Mouse (Mus musculus) c-Kit-positive CD71-positive TER-119-negative erythroid progenitor cells, embryonic 14.5 days (primary cell): Measurements from ENCODE around the gene Metap1.

Source experiments
- DNase-seq: peaks from one replicate; pipeline ENCODE4 v3.0.0-alpha.2; 2013; ENCODE audit warnings: low read depth

Metap1 gene

DNA sequence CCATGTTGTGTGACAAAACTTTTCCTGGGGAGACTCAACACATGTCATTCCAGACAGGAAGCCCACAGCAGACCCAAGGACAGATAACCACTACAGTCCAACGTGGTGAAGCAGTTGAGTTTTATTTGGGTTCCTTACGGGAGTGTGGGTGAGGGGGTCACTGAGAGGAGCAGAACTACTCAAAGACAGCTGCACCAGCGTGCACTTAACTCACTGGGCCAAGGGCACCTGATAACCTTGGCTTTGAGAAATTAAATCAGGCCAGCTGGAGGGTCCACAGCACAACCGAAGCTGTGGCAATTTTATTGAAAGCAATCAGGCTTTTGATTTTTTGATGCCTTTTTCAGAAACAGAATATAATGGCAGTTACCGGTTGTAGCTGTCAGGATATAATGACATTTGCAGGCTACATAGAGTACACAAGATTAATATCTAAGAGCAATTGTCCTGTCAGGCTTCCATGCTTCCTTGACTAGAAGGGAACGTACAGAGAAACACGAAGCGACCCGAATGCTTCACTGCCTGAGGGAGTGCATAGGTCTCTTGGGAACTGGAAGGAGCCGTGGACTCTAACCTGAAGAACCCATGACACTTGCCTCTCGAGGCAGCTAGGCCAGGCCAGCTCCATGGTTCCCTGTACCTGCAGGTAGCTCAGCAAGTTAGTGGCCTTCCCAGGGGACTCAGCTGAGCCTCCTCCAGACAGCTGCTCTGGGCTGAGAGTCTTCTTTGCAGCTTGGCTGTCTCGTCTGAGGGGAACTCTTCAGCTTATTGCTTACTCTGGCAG is 41.0 kb downstream of the Metap1 start:
- DNase-seq = no peak

DNA sequence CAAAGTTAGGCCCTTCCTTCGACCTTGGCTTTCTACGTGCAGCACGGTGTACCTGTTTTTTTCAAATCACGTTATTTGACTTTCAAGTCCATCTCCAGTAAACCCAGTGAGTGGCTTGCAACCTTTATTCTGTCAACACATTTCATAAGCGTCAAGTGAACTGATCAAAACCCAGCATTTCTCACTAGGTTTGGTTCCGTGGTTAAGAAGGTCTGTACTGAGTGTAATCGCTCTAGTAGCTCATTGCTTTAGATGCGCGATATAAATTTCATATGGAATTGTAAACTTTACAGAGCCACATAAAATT is 45.9 kb downstream of the Metap1 start:
- no peak for DNase-seq

DNA sequence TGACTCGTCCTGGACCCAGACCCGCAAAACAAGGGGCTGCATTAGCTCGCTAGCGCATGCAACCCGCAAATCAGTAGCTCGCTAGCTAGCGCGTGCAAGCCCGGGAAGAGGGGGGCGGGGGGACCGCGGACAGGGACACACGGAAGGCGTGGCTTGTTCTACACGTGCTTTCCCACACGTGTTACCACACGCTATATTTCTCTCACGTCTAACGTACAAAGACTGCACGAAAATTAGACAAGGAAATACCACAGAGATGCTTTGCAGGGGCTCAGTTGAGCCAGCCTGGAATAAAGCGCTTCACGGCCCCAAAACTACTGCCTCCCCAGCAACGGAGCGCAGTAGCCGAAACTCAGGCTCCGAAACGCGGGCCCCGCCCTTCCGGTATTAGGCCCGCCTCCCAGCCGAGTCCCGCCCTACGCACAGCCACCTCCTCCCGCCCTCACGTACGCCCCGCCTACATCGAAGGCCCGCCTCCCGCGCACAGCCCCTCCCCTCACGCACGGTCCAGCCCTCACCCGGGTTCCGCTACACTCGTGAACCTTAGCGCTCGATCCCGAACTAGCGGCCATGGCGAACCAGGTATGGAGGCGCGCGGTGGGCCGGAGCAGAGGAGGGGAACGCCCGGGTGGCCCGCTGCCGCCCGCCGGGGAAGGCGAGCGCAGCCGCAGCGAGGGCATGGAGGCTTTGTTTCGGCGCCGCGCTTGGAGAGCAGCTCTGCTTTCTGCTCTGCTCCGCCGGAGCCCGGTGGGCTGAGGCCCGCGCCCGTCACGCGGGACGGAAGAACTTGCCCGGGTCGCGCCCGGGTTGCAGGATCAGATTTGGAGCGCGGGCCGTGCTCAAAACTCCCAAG is 46.5 kb downstream of the Metap1 start, which contains the start of gene Adh5:
Gene Adh5 (plus strand): TSS at position 482 of the 853 bp plus-strand sequence.
- peak; percentile 84 for DNase-seq

- DNase-seq = peak; percentile 13
Measured at GRCm38 (mm10) chr3:138442203-138442602, 47.1 kb downstream of the Metap1 start.

DNA sequence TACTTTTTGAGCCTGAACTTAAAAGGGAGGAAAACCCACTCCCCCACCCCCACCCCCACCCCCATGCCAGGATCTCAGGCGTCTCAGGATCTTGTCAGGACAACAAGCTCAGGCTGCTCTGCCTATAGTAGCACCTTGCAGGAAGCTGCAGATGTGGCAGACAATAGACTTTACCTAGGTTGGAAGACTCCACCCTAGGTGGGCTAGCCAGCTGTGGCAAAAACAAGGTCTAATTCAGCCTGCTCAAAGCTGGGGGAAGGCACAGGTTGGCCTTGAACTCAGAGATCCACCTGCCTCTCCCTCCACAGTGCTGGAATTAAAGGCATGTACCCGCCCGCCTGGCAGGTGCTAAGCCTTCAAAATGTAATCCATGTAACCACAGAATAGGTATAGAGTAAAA is 50.6 kb downstream of the Metap1 start:
- DNase-seq = no peak

DNA sequence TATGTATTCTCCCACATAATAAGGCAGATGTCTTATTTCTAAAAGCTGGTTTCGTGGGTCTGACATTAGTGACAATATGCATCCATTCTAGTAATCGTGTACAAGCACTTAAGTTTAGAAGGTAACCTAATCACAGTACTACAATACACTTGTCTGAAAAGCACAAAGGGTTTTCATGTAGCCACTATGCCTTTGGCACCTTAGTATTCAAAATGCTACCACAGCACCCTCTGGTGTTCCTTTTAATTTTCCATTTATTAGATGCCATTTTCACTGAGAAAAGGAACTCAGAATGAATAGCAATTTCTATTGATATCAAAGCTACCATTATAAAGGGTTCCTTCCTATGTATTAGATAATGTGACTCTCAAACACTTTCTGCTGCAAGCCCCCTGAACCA is 57.5 kb downstream of the Metap1 start:
- DNase-seq = peak; percentile 15

DNA sequence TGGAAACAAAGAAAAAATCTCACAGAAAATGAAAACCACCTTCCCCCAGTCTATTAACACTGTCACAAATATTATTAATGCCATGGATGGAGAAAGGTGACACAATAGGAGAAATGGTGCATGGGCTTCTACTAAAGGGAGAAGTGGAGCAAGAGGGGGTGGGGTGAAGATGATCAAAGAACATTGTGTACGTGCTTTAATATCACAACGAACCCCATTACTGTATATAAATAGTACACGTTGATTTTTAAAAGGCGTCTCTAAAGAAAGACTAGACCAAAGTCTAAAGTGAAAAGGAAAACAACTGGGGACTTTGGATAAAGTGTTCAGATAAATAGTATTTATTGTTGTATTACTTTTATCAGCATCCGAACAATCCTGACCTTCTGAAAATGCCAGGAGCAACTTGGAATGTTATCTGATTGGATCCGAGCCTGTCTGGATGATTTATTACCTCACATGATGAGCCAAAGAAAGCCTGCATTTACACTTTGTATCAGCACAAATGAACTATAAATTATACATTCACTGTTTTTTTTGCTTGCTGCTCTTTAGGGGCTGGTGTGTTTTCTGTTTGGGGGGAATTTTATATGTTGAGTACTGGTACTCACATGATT is 58.8 kb downstream of the Metap1 start:
- no peak for DNase-seq

DNA sequence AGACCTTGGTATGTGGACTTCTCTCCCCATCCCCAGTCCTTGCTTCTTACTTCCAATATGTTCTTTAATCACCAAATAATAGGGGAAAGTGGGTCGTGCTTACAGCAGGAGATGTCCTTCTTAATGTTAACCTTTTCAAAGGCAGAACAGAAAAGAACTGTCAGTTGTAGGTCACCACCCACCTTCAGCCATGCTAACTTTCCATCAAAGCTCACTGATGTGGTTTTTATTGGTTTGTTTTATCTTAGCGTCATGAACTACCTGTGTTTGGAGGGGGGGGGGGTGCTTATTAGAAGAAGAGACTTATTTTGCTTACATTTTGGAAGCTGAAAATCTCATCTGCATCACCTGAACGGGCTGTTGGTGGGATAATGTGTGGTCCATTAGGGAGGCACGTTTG is 65.1 kb downstream of the Metap1 start:
- no peak for DNase-seq

GRCm38 (mm10) chr3:138423664-138424063 is 65.7 kb downstream of the Metap1 start:
- no peak for DNase-seq

GRCm38 (mm10) chr3:138420385-138420784 is 68.9 kb downstream of the Metap1 start:
- DNase-seq = no peak

- DNase-seq = no peak
Measured at GRCm38 (mm10) chr3:138419369-138419768, 69.9 kb downstream of the Metap1 start.

- DNase-seq = no peak
Measured at GRCm38 (mm10) chr3:138415121-138415690, 74.1 kb downstream of the Metap1 start, which contains the start of gene Adh4. TSS of gene Adh4 (plus strand) at chr3:138415466.

DNA sequence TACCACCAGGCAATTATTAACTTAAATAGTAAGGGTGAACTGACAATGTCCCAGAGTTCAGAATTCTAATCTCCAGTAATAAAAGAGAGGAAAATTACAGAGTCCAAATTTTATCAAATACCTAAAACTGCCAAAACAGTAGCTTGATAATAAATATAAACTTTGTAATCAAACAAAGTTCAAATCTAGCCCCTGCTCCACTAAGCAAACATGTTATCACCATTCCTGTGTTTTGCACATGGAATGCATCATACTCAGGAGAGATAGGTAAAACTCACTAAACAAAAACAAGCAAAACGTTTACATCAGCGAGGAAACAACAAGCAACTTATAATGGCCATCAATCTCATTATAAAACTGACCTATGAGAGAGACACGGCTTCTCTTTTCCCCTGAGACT is 79.1 kb downstream of the Metap1 start:
- DNase-seq = no peak

- DNase-seq = no peak
Measured at GRCm38 (mm10) chr3:138409585-138409984, 79.7 kb downstream of the Metap1 start.
